Mouse (Mus musculus) kidney, adult 9 months (tissue): ENCODE measurements around the gene Tldc2.

Experiments used
- DNase-seq: peaks from one replicate; pipeline ENCODE4 v3.0.0; 2022

Tldc2 gene

GRCm38 (mm10) chr2:157086796-157087195, at the start of gene Tldc2:
Gene Tldc2 (plus strand): TSS chr2:157087055.
- no peak for DNase-seq

- no peak for DNase-seq
Observed at GRCm38 (mm10) chr2:157037303-157037702, 49.6 kb upstream of the Tldc2 start.

DNA sequence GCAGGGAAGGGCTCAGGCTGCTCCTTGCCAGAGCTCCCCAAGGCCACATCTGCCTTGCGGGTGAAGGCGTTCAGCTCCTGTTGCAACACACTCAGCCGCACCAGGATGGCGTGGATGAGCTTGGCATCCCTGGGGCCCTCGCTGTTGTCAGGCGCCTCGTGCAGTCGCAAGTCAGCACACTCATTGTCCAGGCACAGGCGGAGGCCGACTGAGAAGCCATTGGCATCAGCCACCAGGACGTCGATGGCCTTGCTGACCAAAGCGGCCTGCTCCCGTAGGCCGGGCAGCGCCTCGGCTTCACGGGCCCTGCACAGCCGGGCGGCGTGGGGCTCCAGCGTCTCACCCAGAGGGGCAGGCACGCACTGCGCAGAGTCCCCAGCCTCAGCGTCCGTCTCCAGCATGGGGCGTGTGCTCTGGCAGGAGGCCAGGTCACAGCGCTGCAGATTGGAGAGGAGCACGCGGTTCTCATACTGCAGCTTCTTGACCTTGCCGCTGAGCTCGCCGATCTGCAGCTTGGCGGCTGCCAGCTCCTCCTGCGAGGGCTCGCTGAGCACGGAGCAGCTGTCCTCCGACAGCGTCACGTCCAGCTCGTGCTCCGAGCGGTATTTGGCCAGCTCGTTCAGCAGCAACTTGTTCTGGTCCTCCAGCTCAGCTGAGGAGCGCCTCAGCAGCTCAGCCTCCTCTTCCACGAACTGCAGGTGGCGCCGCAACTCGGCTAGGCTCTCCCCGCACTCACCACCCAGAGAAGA, 46.8 kb upstream of the Tldc2 start:
- DNase-seq = no peak

DNA sequence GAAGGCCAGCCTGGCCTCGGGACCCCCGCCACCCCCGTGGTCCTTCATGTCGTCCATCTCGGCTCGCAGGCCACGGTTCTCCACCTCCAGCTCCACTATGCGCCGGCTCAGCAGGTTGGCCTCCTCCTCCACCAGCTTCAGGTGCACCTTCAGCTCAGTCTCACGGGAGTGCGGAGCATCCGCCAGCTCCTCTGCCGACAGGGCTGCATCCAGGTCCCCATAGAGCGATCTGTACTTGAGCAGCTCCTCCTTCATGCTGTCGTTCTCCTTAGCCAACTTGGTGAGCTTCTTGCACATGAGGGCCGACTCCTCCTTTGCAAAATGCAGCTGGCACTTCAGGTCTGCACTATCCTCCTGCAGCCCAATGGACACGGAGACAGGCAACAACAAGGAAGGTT, 46.2 kb upstream of the Tldc2 start:
- no peak for DNase-seq

GRCm38 (mm10) chr2:157041421-157041820, 45.4 kb upstream of the Tldc2 start:
- no peak for DNase-seq

DNA sequence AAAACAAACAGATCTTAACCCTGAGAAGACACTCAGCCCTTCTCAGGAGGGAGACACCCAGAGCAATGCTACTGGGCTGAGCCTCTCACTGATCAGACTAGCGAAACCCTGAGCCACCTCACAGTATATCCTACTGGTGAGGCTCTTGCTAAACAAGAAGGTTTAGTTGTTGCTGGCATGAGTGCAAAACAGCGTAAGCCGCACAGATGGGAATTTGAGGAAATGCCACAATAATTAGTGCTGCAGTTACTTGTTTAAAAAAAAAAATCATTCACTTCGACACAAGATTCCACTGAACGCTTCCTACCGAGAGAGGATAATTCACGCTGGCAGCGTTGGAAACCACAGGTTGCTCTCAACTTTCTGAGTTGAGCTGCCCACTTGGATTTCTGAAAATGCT, 43.3 kb upstream of the Tldc2 start:
- no peak for DNase-seq

GRCm38 (mm10) chr2:157043987-157044386, 42.9 kb upstream of the Tldc2 start:
- DNase-seq = no peak

- no peak for DNase-seq
Observed at GRCm38 (mm10) chr2:157045932-157046331, 40.9 kb upstream of the Tldc2 start.

DNA sequence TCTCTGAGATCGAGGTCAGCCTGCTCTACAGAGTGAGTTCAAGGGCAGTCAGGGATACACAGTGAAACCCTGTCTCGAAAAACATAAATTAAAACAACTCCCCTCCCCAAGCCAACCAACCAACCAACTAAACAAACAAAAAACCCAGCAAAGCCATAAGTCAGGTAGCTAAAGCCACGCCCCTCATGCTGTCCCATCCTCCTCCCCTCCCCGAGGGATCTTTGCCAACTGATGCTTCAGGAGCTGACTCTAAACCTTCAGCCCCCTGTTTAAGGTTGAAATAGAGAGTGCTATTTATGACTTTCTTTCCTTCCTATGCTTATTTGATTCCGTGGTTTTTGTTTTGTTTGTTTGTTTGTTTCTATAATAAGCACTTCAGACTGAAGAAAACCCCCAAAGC, 39.9 kb upstream of the Tldc2 start:
- DNase-seq = no peak

DNA sequence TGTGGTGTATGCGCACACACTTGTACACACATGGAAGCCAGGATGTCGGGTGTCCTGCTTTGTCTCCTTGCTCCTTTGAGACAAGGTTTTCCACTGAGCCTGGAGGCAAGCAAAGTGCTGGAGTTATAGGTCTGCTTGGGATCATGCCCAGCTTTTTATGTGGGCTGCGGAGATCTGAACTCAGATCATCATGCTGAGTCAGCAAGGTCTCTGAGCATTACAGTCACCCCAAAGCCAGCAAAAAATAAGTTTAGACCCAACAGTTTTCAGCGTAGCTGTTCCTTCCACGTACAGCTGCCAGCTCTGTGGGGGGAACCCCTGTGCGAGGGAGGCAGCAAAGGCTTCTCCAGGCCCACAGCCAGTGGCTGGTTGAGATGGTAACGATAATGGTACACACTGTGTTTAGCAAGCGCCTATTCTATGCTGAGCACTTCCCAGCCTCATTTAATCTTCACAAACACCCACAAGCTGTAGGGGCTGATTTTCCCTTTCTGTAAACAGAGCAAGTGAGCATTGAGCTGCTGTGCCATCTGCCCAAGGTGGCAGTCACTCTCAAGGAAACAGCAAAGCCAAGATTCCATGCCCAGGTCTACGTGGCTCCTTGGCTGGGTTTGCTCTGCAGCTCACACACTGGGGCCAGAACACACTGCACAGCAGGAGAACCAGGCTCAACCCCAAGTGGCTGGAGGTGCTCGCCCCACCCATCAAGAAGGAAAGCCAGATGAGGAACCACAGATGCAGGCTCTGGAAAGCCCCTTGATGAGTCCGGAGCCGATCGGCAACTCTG, 38.3 kb upstream of the Tldc2 start:
- DNase-seq = no peak

DNA sequence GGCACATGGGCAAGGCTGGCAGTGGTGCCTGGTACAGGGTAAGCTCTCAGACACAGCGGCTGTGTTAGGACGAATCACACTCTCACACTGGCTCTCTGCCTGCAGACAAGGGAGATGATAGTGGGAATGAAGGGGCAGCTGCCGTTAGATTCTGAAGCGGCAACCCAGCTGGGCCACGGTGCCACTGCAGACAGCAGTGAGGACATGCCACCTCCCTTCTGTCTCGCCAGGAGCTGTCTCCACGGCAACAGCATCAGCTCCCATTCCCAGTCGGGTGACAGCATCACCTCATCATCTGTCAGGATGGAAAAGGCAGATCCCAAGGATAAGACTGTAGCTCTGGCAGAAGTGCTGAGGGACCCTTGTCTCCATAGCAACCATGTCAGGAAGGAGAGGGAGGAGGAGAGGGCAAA, 37.0 kb upstream of the Tldc2 start:
- DNase-seq = no peak

- no peak for DNase-seq
Observed at GRCm38 (mm10) chr2:157052448-157052847, 34.4 kb upstream of the Tldc2 start.

DNA sequence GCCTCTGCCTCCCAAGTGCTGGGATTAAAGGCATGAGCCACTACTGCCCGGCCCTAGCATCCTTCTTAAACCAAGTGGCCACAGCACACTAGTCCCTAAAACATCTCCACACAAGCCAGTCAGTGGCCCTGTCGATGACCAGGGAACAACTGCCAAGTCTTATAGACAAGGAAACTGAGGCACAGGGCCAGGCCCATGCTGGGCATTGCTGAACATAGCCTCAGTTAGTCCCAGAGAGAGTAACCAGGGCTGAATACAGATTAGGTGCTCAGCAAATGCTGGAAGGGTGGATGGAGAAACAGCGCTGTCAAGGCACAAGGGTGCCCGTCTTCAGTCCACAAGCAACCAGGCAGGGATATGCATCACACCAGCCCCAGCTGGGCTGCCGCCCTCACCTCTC, 33.7 kb upstream of the Tldc2 start:
- DNase-seq = no peak

DNA sequence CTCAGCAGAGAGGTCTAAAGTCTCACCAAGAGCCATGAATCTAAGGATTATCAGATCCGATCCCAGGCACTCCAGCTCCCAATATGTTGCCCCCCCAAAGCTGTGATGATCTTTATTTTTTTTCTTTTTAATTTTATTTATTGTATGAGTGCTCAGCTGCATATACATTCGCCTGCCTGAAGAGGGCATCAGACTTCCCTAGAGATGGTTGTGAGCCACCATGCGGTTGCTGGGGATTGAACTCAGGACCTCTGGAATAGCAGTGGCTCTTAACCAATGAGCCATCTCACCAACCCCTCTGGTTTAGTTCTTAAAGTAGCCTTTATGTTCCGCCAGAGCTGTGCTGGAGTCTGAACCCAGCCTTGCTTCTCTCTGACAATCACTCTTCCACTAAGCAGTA, 33.1 kb upstream of the Tldc2 start:
- DNase-seq = no peak

- no peak for DNase-seq
Observed at GRCm38 (mm10) chr2:157054297-157054696, 32.6 kb upstream of the Tldc2 start.

DNA sequence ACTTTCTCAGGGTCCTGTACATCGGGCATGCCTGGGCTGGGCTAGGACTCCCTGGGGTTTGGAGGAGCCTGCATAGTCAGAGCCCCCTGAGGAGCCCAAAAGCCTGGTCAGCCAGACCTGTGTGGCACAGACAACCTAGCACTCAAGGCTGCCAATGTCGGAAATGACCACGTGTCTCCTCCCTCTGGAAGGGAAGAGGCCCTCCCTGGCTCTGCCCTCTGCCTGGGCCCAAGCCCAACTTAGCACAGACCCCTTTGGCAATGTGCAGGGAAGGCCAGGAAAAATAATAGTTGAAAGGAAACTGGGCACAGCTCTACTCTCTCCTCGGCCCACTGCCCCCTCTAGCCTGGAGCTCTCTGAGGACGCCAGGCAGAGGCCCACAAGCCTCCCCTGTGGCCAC, 32.0 kb upstream of the Tldc2 start:
- no peak for DNase-seq

DNA sequence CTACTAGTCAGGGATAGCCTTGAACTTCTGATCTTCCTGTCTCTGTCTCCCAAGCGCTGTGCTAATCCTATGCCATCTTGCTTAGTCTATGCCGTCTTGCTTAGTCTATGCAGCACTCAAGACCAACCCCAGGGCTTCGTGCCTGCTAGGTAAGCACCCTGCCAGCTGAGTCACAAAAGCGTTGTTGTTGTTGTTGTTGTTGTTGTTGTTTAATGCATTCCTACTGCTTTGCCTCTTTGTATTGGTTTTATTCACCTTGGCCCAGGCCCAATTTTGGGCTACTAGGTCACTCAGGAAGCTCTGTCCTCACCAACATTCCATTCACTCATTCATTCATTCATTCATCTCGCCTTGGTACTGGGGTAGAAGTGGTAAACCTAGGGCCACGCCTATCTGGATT, 31.1 kb upstream of the Tldc2 start:
- DNase-seq = no peak

DNA sequence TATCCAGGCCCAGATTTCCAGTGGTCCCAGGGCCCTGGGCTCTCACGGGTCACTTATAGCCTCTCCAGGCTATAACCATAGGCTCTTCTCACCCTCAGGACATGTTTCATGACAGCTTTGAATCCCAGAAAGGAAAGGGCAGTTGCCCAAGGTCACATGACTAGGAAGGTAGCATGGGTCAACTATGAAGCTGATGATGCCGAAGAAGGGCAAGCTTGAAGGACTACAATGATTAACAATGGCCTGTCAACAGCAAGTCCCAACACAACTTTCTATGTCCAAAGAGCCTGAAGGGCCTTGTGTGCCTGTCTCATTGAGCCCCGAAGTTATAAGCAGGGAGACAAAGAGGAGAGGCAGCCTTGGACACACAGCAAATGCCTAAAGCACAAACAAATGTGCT, 29.7 kb upstream of the Tldc2 start:
- no peak for DNase-seq

DNA sequence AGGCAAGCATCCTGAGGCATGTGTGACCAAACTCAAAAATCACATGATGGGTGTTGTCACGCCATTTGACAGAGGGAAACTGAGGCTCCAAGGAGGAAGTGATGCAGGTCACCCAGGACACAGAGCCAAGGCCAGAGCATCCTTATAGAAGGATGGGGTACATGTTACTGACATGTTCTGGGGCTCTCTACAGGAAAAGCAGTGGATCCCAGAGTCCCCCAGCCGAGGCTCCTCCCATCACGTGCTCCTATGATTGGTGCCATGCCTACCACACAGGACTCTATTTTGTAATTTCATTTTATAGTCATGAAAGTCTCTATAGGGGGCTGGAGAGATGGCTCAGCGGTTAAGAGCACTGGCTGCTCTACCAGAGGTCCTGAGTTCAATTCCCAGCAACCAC, 29.1 kb upstream of the Tldc2 start:
- DNase-seq = no peak

GRCm38 (mm10) chr2:157058342-157058998, 28.4 kb upstream of the Tldc2 start:
- DNase-seq = no peak

DNA sequence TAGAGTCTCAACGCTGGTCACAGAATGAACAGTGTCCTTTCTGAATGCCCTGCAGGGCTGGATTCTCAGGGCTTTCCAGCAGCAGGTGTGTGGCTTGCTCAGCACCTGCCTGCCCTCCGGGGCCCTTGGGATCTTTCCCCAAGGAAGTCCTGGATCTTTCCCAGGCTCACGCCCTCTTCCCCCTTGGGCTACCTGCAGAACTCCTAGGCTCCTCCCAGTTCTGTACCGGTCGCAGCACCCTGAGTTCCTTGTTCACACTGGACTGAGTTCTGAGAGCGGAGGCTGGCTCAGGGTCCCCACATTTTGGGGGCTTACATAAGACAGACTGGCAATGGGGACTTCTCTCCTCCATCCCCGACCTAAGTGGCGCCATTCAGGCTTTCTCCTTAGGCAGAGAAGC, 27.7 kb upstream of the Tldc2 start:
- no peak for DNase-seq

- DNase-seq = no peak
Observed at GRCm38 (mm10) chr2:157060037-157060436, 26.8 kb upstream of the Tldc2 start.

GRCm38 (mm10) chr2:157060557-157061305, 26.1 kb upstream of the Tldc2 start:
- DNase-seq = no peak
